Mouse (Mus musculus) splenic B cell, adult 2 months (primary cell): ENCODE data around the gene Gm20715.
"Not testable (repeated sequence)": the region's sequence is repeated elsewhere in the genome, so short reads cannot be mapped to it uniquely, and the experiment has no call there.

ENCODE experiments used
- DNase-seq: peaks from one replicate; pipeline ENCODE4 v3.0.0-alpha.2; 2011; ENCODE audit warnings: low read depth, low spot score
- H3K27me3 ChIP-seq: 2 replicates; pipeline ENCODE4 v1.6.1; 2012; ENCODE audit warnings: mild to moderate bottlenecking, low read length, moderate library complexity, mixed read lengths; ENCODE audit not compliant: control insufficient read depth, poor library complexity, insufficient read depth, severe bottlenecking
- H3K36me3 ChIP-seq: 2 replicates; pipeline ENCODE4 v1.6.1; 2012; ENCODE audit warnings: mild to moderate bottlenecking, low read length, moderate library complexity, mixed read lengths; ENCODE audit not compliant: control insufficient read depth, poor library complexity, insufficient read depth, severe bottlenecking

Gene Gm20715

DNA sequence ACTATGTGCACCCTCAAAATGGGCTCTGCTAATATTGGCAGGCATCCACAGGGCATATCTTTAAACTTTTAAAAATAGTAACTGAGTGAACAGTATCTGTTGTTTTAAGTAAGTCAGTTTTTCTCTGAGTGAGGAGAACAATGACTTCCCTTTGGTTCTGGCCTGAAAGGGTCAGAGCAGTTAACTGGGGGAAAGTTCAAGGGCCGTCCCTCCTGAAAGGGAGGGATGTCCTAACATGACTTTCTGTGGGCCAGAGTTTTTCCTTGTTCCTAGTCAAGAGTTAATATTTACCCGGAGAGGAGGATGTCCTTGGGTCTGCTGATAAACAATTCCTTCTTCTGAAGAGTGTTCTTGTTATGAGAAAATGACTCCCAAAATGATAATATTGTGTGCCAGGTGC is 67.6 kb downstream of the Gm20715 start:
- not testable (repeated sequence) for H3K27me3 ChIP-seq, H3K36me3 ChIP-seq, DNase-seq

DNA sequence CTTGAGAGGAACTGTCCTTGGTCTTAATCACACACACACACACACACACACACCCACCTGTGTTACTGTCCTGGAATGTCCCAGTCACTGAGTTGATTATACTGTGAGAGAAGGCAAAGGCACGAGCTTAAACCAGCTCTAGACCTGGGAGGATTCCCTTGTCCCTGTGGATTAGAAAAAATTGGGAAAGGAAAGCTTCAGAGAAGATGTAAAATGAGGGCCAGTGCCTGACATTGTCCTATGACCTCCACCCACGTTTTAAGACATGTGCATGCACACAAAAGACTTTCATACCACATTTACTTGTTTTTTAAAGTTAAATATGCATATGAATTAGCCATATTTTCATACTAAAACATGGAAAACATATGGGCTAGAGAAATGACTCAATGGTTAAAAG is 76.8 kb downstream of the Gm20715 start, which contains the start of gene Olfr5:
Gene Olfr5 (minus strand): TSS at position 101 of the 400 bp plus-strand sequence.
- DNase-seq, result no peak
- Histone ChIP-seq H3K27me3 (no peaks in the 10 kb centered on the region), H3K36me3 (no peaks in the 10 kb centered on the region)
